Mouse (Mus musculus) layer of hippocampus, adult 18-20 months (tissue): ENCODE results near the gene Asah2. TPM values are rescaled to one million over a fixed set of nuclear protein-coding genes. Genes with fewer than 3 reads are reported as not detected.
"Not testable (repeated sequence)": the region's sequence is repeated elsewhere in the genome, so short reads cannot be mapped to it uniquely, and the experiment has no call there.

Experiments
- DNase-seq, 2 experiments: peaks; one replicate each; pipeline ENCODE4 v3.0.0; 2022; ENCODE audit warnings: low spot score in 2 of 2
- total RNA-seq, 2 experiments: library from RNA; stranded (reverse); gene quantifications; 2 replicates each; pipeline ENCODE4 v1.2.3; 2021

Gene Asah2
- total RNA-seq, 2 experiments from 2014 or later, result 8.3 to 8.9 TPM

DNA sequence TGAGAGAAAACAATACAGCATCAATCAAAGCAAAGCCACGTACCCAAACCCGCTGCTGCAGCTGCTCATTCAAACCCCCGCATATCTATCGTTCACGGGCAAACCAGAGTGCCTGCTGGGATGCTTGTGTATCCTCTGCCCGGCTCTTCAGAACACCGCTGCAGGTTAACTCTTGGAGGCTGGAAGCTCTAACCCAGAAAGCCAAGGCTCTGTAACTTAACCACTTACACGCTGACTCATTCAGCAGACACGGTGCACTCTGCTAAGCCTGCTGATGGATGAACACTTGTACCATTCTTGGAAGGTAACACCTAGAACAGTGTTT lies 5.1 kb downstream of the Asah2 start:
- peak; percentile 31 to 62 for DNase-seq

DNA sequence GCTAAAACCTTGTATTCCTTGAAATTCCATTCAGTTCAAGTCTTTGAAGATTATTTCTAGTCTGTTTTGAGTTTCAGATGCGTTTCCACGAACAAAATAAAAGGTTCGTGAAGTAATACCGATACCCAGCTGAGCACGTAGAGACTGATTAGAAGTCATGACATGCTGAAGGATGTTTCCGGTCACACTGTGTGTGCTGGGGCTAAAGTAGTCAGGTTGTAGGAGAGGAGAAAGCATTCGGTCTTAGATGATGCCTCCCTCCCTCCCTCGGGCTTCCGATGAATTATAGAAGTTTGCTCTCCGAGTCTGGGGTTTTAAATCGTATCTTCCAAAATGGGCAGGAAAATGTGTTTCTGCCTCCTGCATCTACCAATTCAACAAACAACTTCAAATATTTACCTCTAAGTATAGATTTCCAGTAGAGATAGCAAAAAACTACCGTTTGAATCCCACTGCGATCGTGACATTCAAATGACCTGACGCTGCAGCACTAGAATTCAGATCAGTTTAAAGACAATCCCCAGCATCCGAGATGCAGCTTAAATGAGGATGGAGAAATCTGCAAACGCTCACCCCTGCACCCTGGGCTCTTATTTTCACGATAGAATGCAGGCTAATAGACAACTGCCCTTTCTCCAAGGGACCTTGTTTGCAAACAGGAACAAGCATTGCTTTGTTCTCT lies 5.6 kb downstream of the Asah2 start:
- no peak for DNase-seq

DNA sequence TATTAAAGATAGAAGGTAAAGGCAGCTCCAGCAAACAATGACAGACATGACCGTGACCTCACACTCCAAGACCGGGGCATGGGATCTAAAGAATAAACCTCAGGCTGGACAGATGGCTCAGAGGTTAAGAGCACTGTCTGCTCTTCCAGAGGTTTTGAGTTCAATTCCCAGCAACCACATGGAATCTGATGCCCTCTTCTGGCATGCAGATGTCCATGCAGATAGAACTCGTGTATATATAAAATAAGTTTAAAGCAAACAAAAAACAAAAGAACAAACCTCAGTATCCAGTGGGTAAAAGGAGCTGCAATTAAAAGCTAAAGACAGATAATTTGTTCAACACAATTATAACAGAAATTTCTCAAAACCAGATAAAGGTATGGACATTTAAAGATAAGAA lies 9.4 kb downstream of the Asah2 start:
- DNase-seq, result no peak

DNA sequence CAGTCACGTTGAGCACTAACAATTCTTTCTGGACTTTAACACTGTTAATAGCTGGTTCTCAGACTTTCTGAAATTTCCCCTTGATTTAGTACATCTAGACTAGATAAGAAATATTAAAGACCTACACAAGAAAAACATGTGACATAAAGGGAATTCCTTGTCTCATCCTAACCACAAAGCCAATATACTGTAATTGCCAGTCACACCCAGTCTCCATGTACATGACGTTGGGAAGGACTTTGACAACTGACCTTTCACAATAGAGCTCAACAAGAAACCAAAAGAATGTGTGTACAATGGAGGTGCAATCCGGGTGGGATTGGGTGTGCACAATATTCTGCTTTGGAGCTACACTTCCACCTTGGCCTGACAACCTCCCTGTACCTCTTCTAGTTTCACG lies 15.7 kb downstream of the Asah2 start:
- DNase-seq, result no peak

DNA sequence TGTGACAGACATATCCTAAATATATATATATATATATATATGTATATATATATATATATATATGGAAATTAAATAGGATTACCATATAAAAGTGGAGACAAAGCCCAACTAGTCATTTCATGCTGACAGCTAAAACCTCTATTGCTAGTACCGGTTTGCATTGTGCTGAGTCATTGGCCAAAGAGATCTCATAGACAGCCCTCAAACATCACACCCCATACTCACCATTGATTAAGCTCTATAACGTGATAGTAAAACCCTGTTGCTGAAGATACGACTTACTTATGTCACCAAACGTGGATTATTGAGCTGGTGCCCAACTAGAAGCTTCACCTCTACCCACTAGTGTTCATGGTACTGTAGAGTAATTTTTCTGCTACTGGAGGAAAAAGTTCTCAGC lies 17.2 kb downstream of the Asah2 start:
- no peak for DNase-seq

DNA sequence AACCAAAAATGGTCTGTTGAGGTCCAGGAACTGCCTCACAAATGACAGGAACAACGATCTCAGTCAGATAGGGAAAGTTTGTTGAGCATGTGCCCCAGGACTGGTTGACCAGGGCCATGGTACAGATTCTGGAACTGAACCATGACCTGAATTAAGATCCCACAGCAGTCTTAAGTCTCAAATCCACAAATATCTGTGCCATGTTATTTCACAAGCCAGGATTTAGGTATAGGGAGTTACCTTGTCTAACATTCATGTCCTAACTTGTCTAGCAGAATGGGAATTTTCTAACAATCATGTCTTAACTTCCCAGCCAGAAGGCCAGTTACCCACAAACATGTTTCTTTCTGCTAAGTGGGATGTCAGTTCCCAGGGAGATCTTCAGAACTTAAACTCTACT lies 19.4 kb downstream of the Asah2 start:
- DNase-seq, result no peak

DNA sequence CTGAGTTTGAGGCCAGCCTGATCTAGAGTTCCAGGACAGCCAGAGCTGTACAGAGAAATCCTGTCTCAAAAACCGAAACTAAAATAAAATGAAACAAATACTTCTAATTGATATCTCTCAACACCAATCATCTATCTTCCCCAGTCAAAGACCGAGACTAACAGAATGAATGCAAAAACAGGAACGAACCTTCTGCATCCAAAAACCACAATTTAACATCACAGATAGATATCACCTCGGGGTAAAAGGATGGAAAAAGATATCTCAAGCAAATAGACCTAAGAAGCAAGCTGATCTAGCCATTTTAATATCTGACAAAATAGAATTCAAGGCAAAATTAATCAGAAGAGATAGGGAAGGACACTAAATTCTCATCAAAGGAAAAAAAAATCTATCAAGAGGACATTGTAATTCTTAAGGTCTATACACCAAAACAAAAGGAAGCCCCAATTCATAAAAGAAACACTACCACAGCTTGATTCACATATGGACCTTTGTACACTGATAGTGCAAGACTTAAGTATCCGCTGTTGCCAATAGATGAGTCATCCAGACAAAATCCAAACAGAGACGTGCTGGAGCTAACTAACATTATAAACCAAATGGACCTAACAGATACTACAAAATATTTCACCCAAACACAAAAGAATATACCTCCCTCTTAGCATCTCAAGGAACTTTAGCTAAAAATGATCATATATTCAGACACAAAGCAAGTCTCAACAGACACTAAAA lies 20.1 kb downstream of the Asah2 start:
- DNase-seq, result no peak

DNA sequence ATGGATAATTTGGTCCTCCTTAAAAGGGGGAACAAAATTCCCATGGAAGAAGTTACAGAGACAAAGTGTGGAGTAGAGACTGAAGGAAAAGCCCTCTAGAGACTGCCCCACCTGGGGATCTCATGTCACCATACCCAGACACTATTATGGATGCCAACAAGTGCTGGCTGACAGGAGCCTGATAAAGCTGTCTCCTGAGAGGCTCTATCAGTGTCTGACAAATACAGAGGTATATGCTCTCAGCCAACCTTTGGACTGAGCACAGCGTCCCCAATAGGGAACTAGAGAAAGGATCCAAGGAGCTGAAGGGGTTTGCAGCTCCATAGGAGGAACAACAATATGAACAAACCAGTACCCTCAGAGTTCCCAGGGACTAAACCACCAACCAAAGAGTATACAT lies 23.2 kb downstream of the Asah2 start:
- not testable (repeated sequence) for DNase-seq

DNA sequence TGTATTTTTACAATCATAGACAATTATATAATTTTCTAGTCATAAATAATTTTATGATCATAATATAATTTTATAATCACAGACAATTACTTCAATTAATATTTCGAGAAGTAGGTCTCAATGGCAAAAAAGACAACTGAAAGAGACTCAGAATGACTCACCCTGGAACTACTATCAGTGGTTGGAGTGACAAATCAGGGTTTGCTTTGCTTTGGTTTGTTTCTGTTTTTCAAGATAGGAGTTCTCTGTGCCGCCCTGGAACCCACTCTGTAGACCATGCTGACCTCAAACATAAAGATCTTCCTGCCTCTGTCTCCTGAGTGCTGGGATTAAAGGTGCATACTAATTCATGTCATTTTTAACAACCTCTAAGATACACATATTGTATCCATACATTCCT lies 37.7 kb downstream of the Asah2 start:
- DNase-seq, result no peak

DNA sequence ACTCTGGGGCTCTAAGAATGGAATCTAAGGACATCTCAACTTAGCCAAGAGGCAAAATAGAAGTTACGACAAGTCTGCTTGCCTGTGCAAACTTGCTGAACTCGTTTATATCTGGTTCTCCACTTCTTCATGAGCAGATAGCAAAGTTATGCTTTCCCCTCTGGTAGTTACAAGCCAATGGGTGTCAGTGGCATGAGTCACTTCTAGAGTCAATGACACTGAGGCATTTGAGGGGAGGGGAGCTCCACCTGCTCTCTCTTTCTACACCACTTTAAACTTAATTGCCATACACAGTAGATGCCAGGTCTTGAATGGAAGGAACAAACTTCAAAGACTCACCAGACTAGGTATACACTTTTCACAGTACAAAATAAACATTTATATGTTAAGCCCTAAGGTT lies 38.4 kb downstream of the Asah2 start:
- DNase-seq, result no peak

DNA sequence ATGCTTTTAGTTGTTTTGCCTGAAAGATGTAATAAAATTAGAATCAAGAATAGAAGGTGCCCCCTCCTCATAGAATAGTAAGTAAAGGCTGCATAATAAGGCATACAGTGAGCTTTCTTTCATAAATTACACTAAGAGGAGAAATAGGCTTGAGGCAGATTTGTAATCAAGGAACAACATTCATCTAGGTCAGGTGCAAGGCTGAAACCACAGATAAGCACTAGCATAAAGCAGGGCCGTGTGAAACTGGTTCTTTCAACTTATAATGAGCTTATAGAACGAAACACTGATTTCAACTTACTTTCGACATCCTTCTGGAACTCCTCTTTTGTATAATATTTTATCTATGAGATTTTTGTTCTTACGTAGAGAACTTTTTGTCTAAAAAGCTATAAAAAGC lies 40.3 kb downstream of the Asah2 start:
- DNase-seq, result no peak

DNA sequence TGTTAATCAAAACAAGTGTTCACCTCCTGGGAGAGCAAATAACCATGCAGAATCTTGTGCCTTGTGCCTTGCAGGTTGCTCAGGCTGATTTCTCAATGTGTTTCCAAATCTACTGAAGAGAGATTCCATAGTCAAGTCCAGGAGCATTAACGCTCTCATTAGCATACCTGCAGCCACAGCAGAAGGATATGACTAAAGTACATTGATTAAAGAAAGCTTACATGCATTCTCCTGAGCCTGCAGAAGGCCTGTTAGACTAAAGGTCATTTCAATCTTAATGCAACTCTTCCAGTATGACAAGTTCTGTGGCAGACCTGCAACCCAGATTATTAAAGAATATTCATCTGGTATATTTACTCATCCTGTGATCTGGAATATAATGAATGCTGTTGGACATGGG lies 46.7 kb downstream of the Asah2 start:
- DNase-seq, result no peak

DNA sequence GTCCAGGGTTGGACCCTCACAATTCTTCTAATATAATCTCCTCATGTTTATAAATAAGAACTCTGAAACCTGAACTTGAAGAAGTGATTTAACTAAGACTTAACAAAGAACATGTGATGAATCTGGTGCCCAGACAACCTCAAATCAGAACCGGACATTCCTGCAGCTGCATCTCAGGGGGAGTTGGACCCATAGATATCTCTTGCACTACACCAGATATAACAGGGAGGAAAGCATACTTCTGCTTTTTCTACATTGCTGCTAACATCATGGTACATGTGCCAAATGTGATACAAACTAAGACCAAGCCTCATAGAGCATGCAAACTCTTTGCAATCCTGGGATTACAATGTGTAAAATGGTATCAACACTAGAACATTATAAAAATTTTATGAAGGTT lies 51.8 kb downstream of the Asah2 start:
- no peak for DNase-seq

DNA sequence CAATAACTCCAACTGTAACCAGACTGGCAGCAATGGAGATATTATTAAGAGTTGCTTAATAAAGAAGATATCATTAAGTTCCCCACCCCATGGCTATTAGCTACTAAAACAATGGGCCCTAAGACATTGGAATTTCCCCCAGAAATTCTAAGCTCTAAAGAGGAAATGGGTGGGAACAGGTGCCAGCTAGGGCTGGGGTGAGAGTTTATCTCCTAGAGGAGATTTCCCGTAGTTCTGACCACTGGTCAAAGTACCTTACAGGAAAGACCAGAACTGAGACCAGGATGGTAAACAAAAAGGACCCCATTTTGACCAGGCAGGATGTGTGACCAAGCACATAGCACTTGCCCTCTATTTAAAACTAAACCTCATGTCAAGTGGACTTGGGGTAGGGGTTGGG lies 52.3 kb downstream of the Asah2 start:
- no peak for DNase-seq

DNA sequence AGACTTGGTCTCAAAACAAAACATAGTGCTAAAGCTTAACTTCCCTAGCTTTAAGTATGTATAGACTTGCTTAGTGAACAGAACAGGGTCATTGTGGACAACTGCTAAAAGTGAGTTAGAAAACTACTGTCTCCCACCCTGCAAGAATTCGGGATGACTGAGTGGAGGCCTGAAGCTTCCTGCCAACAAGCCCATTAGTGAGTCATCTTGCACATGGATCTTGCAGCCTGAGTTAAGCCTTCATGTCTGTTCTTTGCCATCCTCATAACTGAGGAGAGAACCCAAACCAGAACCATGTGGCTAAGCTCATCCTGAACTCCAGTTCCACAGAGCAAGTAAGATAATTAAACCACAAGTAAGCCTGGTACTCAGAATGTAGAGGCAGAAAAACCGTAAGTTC lies 56.8 kb downstream of the Asah2 start:
- DNase-seq, result no peak

DNA sequence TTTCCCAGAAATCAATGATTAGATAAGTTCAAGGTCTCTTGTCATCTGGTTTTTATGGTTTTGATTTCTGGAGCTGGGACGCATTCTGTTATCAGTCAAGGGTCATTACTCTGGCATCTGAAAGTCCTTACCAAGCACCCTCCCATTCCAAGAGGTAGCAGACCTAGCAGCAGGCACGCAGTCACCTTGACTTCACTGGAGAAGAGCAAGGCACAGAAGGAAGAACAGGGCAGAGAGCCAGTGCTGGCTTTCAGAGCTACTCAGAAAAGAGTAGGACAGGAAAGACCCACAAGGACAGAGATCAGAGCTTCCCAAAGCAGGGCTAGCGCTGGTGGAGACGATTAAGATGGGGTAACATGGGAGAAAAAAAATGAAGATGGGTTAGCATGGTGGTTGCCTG lies 75.1 kb downstream of the Asah2 start:
- DNase-seq, result no peak

DNA sequence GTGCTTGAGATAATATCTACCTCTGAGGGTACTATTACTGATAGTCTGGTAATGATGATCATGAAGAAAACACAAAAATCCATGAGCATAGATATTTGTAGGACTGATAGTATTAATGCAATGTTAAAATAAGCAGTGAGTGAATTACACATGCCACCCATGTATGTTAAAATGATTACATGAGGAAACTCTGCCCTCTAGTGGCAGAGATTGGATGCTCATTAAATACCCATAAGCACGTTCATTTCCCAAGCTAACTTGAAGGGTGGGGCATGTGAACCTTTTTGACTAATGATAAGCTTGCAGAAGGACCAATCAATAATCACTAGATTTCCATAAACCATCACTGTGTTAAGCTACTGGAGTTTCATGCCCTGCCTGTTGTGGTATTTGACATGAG lies 77.6 kb downstream of the Asah2 start:
- peak; percentile 3 to 83 for DNase-seq

DNA sequence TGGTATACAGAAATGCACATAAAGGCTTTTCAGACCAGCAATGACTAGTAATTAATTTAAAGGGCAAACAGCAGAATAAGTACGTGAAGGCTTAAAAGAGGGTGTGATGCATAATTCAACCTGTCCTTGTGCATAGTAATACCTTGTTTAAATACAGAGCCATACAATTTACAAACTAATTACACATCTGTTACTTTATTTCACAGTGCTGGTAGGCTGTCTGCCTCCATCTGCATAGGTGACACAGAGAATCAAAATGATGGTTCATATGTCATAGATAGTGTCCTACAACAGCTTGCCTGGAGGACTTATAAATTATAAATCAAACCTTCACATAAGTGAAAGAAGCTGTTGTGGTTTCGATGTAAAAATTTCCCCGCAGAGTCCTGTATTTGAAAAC lies 82.6 kb downstream of the Asah2 start:
- DNase-seq, result no peak

DNA sequence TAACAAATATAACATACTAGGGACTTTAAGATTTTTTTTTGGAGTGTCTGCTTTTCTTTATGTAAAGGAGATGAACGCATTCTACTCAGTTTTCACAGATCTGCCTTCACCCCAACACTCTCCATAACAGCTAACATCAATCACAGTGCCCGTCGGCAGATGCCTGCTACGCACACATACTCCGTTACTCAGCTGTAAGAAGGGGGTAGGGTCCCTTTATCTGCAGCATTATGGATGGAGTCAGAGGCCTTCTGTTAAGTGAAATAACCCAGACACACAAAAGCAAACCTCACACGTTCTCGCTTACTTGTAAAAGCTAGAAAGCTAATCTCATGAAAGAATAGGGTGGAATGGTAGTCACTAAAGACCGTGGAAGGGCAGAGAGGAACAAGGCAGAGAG lies 88.3 kb downstream of the Asah2 start:
- DNase-seq, result no peak

DNA sequence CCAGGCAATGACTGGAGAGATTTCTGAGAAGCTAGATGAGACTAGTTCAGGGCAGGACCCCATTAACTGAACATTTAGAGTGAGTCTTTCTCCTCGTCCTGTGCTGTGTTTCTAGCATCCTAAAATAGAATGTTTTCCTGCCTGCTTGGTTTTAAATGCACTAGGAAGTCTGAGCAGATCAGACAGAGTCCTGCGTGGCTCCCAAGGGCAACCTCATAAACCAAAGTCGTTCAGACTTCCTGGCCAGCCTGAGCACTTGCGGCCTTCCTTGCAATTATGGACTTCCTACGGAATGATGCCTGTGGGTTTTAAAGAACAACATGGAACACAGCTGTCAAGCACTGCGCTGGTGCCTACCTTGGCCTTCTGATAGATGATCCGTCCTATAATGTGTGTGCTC lies 89.4 kb downstream of the Asah2 start:
- DNase-seq, result no peak

DNA sequence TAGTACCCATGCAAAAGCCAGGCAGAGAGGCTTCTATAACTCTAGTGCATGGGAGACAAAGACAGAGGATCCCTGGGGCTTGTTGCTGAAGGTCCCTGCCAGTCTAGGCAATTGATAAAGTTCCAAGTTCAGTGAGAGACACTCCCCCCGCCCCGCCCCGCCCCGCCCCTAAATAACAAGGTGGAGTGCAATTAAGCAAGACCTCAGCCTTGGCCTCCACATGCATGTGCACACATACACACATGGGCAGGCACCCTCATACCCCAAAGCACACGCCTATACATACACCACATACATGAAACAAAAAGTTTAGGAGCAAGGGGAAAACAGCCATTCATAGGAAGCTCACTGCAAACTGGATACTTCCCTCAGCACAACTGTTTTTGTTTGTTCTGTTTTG lies 90.0 kb downstream of the Asah2 start:
- DNase-seq, result no peak

DNA sequence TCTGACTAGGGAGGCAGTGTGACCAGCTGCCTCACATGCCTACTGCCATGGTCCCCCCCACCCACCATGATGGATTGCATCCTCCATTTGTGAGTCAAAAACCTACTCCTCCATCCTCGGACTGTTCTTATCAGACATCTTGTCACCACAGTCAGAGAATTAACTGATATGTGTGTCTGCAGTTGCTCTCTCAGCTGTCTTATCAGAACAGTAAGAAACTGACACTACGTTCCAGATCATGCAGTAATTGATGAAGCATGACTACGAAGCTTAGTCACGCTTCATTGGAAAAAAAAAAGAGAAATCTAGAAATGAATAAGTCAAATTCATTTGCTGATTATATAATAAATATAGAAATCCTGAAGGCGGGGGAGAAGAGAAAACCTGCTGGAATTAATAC lies 105.4 kb downstream of the Asah2 start:
- DNase-seq, result peak in 1 of 2 experiments; percentile 55

DNA sequence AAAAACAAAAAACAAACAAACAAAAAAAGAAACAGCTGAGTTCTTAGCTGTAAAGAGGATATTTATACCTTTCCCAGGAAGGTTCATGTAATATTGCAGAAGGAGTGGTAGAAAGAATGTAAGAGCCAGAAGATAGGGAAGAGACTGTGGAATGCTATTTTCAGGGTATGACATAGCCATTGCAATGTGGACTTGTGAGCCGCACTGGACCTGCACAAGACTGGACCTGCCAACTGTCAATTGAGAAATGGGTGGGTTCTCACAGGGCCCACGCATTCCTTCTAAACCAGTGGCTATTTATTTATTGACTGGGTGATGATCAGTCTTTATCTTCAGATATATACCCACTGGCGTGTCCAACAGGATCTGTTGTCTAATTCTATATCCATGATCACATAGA lies 111.1 kb downstream of the Asah2 start:
- no peak for DNase-seq
